Mouse (Mus musculus) frontal cortex, adult (tissue): ENCODE data around the gene Praf2.

Source experiments
- ATAC-seq: cut with Nextera tagmentation; 2 replicates; pipeline ENCODE4 v1.9.2; 2017; ENCODE audit warnings: mild to moderate bottlenecking, moderate library complexity, mixed read lengths; ENCODE audit not compliant: low TSS enrichment

Gene Praf2

DNA sequence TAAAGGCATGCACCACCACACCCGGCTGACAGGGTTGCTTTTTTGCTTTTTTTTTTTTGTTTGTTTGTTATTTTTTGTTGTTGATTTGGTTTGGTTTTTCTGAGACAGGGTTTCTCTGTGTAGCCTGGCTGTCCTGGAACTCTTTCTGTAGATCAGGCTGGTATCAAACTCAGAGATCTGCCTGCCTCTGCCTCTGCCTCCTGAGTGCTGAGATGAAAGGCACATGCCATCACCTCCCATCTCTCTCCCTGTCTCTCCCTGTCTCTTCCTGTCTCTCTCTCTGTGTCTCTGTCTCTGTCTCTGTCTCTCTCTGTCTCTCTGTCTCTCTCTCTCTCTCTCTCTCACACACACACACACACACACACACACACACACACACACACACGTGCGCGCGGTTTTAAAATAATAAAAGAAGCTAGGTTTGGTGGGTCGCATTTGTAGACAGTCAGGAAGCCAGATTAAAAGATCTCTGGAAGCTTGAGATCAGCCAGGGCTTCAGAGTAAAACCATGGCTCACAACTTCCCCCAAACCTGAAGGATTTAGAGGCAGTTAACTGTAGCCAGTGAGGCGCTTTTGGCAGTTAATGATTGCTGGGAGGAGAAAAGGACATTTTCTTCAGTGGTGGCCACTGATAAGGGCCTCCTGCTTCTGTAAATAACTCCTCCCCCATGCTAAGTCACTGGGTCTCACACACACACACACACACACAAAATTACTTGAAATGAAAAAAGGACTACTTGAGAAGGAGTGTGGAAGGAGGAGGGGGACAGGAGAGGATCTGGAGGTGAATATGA lies 50.4 kb downstream of the Praf2 start:
- ATAC-seq = no peak

DNA sequence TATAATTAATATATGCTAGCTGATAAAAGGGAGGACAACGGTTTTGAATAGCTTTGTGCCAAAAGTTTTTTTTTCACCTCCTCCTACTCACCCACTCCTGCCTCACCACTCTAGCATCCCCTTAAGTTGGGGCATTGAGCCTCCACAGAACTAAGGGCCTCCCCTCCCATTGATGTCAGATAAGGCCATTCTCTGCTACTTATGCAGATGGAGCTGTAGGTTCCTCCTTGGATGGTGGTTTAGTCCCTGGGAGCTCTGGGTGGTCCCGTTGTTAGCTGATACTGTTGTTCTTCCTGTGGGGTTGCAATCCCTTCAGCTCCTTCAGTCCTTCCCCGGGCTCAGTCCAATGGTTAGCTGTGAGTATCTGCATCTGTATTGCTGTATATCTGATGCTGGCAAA lies 51.1 kb downstream of the Praf2 start:
- ATAC-seq = no peak
